14 mouse cellular contexts compared by ENCODE assay signal in the genomic region with DNA sequence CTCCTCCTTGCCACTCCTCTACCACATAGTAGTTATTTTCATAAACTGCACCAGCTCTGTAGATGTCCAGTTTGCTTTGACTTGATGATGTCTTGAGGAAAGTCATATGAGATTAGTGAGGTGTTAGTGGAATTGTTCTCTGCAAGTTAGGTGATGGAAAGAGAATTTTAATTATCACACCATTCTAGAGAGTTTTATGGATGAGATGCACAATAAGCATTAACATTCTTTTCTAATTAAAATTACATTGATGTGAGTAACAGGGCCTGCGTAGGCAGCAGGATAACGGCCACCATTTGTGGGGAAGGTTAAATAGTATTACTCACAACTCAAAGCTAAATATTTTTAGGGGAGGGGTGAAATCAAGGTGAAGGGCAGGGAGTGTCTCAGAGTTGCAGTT.
DNase-seq lines count a peak whose midpoint lies in the region.
"Had no signal": no experiment of that assay in that cellular context is flagged by ENCODE, and none has a peak within 500 bp of the region (broad histone marks: within the 10 kb centered on the region; RNA-seq: fewer than 3 reads in every experiment).

No protein-coding gene starts in this region.

- DNase-seq in urinary bladder, postnatal 14 days (ENCODE audit: low spot score), result peak; percentile 16
- no peak for DNase-seq in urinary bladder, postnatal 36 days (ENCODE audit: low spot score in 2 of 2)
- peak; percentile 16 for DNase-seq in ZHBTc4 (ENCODE audit: low read depth, low spot score)
- no peak for DNase-seq in cerebellum, postnatal 36 days
- DNase-seq in cerebellum, adult 11 months, result no peak
- DNase-seq: adrenal gland, adult 2 months; adrenal gland, postnatal 10 days; adrenal gland, postnatal 25 days; B cell, adult 2 months; cerebellum, adult 18-20 months; cerebellum, adult 8-10 months; cerebellum, adult 9-11 months; cerebellum, postnatal 14 days; forebrain, postnatal 0 days had no signal

Comparison
In these comparisons a context has a peak if more than half of its experiments do, and no peak if none do; other contexts are left out.
1. DNase-seq: peak in urinary bladder, postnatal 14 days (single experiment) and ZHBTc4 (single experiment); none in urinary bladder, postnatal 36 days (0 of 2), cerebellum, postnatal 36 days (0 of 2) and cerebellum, adult 11 months (single experiment).